Mouse (Mus musculus) midbrain, embryonic 12.5 days (tissue): Measurements from ENCODE around the gene Tomm20. TPM values are rescaled to one million over a fixed set of nuclear protein-coding genes. Genes with fewer than 3 reads are reported as not detected.

Experiments
- ATAC-seq: fragments of 200-750 bp; cut with Nextera tagmentation; 2 replicates; pipeline ENCODE4 v1.8.0; 2017; ENCODE audit warnings: low read depth, moderate TSS enrichment, moderate library complexity; ENCODE audit not compliant: low FRiP score
- H3K27ac ChIP-seq: fragments of 300-500 bp; sonication (generic); replicated peaks from 2 replicates; pipeline ENCODE4 v1.5.1; 2016; ENCODE audit warnings: mild to moderate bottlenecking
- H3K27me3 ChIP-seq: fragments of 300-500 bp; sonication (generic); 2 replicates; pipeline ENCODE4 v1.6.1; 2016; ENCODE audit warnings: mild to moderate bottlenecking
- H3K36me3 ChIP-seq: fragments of 300-500 bp; sonication (generic); 2 replicates; pipeline ENCODE4 v1.6.1; 2016
- H3K4me1 ChIP-seq: fragments of 300-500 bp; sonication (generic); 2 replicates; pipeline ENCODE4 v1.6.1; 2016
- H3K4me2 ChIP-seq: fragments of 300-500 bp; sonication (generic); replicated peaks from 2 replicates; pipeline ENCODE4 v1.6.1; 2016; ENCODE audit warnings: mild to moderate bottlenecking, moderate library complexity
- H3K4me3 ChIP-seq: fragments of 300-500 bp; sonication (generic); 2 replicates; pipeline ENCODE4 v1.5.1; 2016; ENCODE audit warnings: mild to moderate bottlenecking
- H3K9ac ChIP-seq: fragments of 300-500 bp; sonication (generic); replicated peaks from 2 replicates; pipeline ENCODE4 v1.6.1; 2016; ENCODE audit warnings: mild to moderate bottlenecking, moderate library complexity
- H3K9me3 ChIP-seq: fragments of 300-500 bp; sonication (generic); 2 replicates; pipeline ENCODE4 v1.6.1; 2016; ENCODE audit warnings: mild to moderate bottlenecking
- WGBS: fragments of 180-500 bp; shearing (Covaris S2); methylation state at CpG from one replicate; pipeline ENCODE4 v1.1.7; 2016; 5-methylcytosine and 5-hydroxymethylcytosine counted together
- polyA plus RNA-seq: library from polyadenylated mRNA; unstranded; fragments of >200 nt; fragmentation: Nextera tagmentation; extraction: Ambion mirVana; gene quantifications from 2 replicates; pipeline ENCODE4 v1.2.1, GENCODE M21; 2016

The Tomm20 gene
- polyA plus RNA-seq, 1 experiment from 2014 or later = 193 TPM

DNA sequence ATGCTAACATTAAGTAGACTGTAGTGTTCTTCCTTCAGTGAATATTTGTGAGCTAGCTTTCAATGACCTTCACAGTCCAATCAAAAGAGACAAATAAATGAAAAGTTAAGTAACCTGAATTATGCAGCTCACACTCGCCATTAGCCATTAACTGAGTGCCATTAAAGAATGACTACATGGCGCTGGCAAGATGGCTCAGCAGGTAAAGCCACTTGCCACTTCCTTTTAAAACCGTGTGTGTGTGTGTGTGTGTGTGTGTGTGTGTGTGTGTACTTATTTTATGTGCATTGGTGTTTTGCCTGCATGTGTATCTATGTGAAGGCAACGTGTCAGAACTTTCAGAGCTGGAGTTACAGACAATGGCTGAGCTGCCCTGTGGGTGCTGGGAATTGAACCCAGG is 28.9 kb upstream of the Tomm20 start:
- no peaks in the 10 kb centered on the region for H3K9me3 ChIP-seq
- H3K9ac ChIP-seq = no peak overlapping the region
- no peak overlapping the region for H3K27ac ChIP-seq
- no peaks in the 10 kb centered on the region for H3K36me3 ChIP-seq
- H3K4me2 ChIP-seq = no peak overlapping the region
- no peak for ATAC-seq
- H3K27me3 ChIP-seq = peaks cover 28% of the 10 kb centered on the region
- peaks cover 10% of the 10 kb centered on the region for H3K4me1 ChIP-seq
- no peak overlapping the region for H3K4me3 ChIP-seq
- WGBS = 79% methylated on average over 4 of the region's 4 CpGs

DNA sequence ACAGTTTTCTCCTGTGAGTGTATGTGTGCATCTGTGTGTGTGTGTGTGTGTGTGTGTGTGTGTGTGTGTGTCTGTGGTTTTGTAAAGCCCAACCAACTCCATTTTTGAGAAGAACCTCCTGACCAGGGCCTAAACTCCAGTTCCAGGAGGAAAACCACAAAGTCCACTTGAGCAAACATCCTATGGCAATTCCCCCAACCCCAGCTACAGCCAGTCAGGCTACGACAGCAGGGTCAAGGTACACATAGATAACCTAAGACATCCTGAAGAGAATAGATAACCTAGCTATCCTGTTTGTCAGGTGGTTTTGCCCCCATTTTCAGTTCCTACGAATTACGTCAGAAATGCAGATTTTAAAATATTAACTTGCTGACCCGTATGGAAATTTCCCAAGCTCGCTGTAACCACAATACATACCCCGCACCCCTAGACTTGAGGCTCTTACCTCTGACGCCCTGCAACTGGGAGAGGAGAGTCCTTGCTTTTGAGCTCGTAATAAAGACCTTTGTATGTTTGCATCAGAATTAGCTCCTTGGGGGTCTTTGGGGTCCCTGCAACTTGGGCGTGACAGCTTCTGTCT is 28.1 kb upstream of the Tomm20 start:
- peaks cover 4% of the 10 kb centered on the region; the same call in 1 of the 2 replicates for H3K36me3 ChIP-seq
- peaks cover 21% of the 10 kb centered on the region for H3K27me3 ChIP-seq
- 77% methylated on average over 9 of the region's 9 CpGs for WGBS
- no peaks in the 10 kb centered on the region for H3K9me3 ChIP-seq
- H3K4me1 ChIP-seq = peaks cover 10% of the 10 kb centered on the region
- H3K4me2 ChIP-seq = no peak overlapping the region
- H3K27ac ChIP-seq = no peak overlapping the region
- H3K9ac ChIP-seq = no peak overlapping the region
- H3K4me3 ChIP-seq = no peak overlapping the region
- no peak for ATAC-seq

- no peak overlapping the region for H3K4me3 ChIP-seq
- peaks cover 16% of the 10 kb centered on the region for H3K27me3 ChIP-seq
- H3K36me3 ChIP-seq = peaks cover 16% of the 10 kb centered on the region
- no peaks in the 10 kb centered on the region for H3K9me3 ChIP-seq
- H3K4me2 ChIP-seq = no peak overlapping the region
- no peak overlapping the region for H3K9ac ChIP-seq
- 76% methylated on average over 2 of the region's 2 CpGs for WGBS
- H3K27ac ChIP-seq = no peak overlapping the region
- H3K4me1 ChIP-seq = peaks cover 10% of the 10 kb centered on the region
- ATAC-seq = no peak
Observed at GRCm38 (mm10) chr8:126972649-126973048, 27.0 kb upstream of the Tomm20 start.

DNA sequence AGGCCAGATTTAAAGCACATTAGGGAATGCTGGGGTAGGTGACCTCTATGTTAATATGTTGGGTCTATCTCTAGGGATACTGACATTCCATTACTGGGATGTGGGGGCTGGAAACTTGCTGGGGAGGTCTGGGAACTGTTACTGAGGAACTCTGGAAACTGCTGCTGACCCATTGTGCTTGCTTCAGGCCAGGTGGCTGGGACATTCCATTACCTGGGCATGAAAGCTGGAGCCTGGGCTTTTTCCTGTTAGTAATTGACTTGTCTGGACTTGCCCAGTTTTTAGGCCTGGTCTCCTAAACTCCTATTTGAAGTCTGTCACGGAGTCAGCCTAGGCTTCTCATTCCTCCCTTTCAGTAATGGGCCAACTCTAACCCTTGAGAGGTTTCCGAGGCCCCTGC is 26.5 kb upstream of the Tomm20 start:
- Histone ChIP-seq H3K4me1 (peaks cover 10% of the 10 kb centered on the region), H3K4me3 (no peak overlapping the region; the same call in 1 of the 2 replicates)
- no peak for ATAC-seq

GRCm38 (mm10) chr8:126971314-126971664 is 25.6 kb upstream of the Tomm20 start:
- H3K27me3 ChIP-seq = peaks cover 8% of the 10 kb centered on the region; the same call in 1 of the 2 replicates
- H3K27ac ChIP-seq = peak overlapping the region; percentile 86
- WGBS = 11% methylated on average over 13 of the region's 13 CpGs
- H3K4me2 ChIP-seq = peak overlapping the region; percentile 84
- peaks cover 10% of the 10 kb centered on the region for H3K4me1 ChIP-seq
- no peaks in the 10 kb centered on the region for H3K9me3 ChIP-seq
- peak overlapping the region; percentile 98 for H3K4me3 ChIP-seq
- peaks cover 28% of the 10 kb centered on the region for H3K36me3 ChIP-seq
- H3K9ac ChIP-seq = peak overlapping the region; percentile 90
- ATAC-seq = peak; percentile 38

More for the DNA sequence above, 26.5 kb upstream of the Tomm20 start:
- no peak overlapping the region for H3K4me2 ChIP-seq
- no peaks in the 10 kb centered on the region for H3K9me3 ChIP-seq
- H3K27ac ChIP-seq = no peak overlapping the region
- H3K36me3 ChIP-seq = peaks cover 21% of the 10 kb centered on the region
- H3K9ac ChIP-seq = no peak overlapping the region
- WGBS = 90% methylated on average over 2 of the region's 2 CpGs
- peaks cover 14% of the 10 kb centered on the region; the same call in 1 of the 2 replicates for H3K27me3 ChIP-seq

DNA sequence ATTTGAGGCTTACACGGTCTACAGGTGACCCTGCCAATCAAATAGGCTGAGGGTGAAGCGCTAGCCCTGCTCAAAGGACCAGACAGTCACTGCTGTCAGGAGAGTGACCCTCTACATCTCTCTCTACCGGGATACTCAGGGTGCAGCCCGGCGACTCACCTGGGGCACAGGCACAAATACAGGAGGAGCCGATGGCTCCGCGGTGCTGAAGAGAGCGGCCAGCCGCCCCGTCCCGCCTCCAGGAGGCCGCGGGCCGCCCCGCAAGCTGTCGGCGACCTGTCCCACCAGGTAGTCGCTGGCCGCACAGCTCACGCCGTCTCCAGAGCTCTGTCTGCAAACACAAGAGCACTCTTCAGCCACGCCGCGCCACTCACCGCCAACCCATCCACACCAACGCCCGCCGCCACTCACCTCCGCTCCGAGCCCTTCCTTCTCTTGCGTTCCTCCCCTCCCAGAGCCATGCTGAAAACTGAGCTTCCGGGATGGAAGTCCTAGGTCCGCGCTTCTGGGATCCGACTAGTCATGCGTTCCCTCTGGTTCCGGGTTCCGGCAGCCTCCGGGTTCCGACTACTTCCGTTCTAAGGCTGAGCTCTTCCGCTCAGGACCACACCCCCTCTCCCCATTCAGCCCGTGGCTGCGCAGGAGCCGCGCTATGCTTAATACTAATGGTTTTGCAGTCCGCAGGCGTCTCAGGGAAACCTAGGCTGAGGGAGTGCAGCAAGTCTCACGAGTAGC is 25.1 kb upstream of the Tomm20 start, which contains the start of gene Rbm34:
Gene Rbm34 (minus strand): TSS at position 493 of the 735 bp plus-strand sequence.
- Histone ChIP-seq H3K9ac (peak within 1 kb of the TSS; percentile 90), H3K9me3 (no peaks in the 10 kb centered on the region), H3K4me1 (peaks cover 10% of the 10 kb centered on the region), H3K4me3 (peak within 1 kb of the TSS; percentile 98), H3K27me3 (0 out of 2 replicates have a peak, but pooled peaks cover 5% of the 10 kb centered on the region), H3K36me3 (peaks cover 34% of the 10 kb centered on the region), H3K27ac (peak within 1 kb of the TSS; percentile 86), H3K4me2 (peak within 1 kb of the TSS; percentile 84)
- under 1% methylated on average over 50 of the region's 50 CpGs for WGBS
- ATAC-seq = peak; percentile 97

GRCm38 (mm10) chr8:126969546-126969945 is 23.9 kb upstream of the Tomm20 start:
- Histone ChIP-seq H3K4me1 (peaks cover 10% of the 10 kb centered on the region), H3K4me2 (no peak overlapping the region), H3K9me3 (no peaks in the 10 kb centered on the region), H3K36me3 (peaks cover 46% of the 10 kb centered on the region), H3K4me3 (no peak overlapping the region), H3K9ac (no peak overlapping the region), H3K27ac (no peak overlapping the region), H3K27me3 (0 out of 2 replicates have a peak, but pooled peaks cover 5% of the 10 kb centered on the region)
- ATAC-seq = no peak
- 95% methylated on average over 1 of the region's 1 CpGs for WGBS

GRCm38 (mm10) chr8:126968107-126968506 is 22.5 kb upstream of the Tomm20 start:
- peaks cover 10% of the 10 kb centered on the region for H3K4me1 ChIP-seq
- H3K9me3 ChIP-seq = no peaks in the 10 kb centered on the region
- no peak overlapping the region for H3K4me3 ChIP-seq
- no peak overlapping the region for H3K27ac ChIP-seq
- H3K9ac ChIP-seq = no peak overlapping the region
- 93% methylated on average over 6 of the region's 6 CpGs for WGBS
- ATAC-seq = no peak
- peaks cover 54% of the 10 kb centered on the region for H3K36me3 ChIP-seq
- no peak overlapping the region for H3K4me2 ChIP-seq
- no peaks in the 10 kb centered on the region for H3K27me3 ChIP-seq

DNA sequence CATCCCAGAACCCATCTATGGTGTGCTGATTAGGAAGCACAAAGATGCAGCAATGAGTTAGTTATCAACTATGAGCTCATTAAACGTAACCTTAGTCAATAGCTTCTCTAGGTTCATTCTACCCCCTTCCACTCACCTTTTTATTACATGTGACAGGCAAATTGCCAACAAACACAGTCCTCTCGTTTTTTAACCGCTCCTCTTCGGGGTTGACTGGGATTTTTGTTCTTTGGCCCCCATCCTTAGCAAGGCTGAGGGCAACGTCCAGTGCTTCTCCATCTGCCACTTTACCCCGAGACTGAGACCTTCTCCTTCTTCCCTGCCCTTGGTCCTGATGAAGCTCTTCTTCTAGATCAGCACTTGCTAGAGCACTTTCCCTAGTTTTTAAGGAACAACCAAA is 19.6 kb upstream of the Tomm20 start:
- 92% methylated on average over 6 of the region's 6 CpGs for WGBS
- H3K36me3 ChIP-seq = peaks cover 74% of the 10 kb centered on the region
- H3K9me3 ChIP-seq = no peaks in the 10 kb centered on the region
- no peak overlapping the region for H3K4me2 ChIP-seq
- ATAC-seq = no peak
- H3K4me1 ChIP-seq = peaks cover 5% of the 10 kb centered on the region
- H3K9ac ChIP-seq = no peak overlapping the region
- no peaks in the 10 kb centered on the region for H3K27me3 ChIP-seq
- no peak overlapping the region for H3K27ac ChIP-seq
- H3K4me3 ChIP-seq = no peak overlapping the region

DNA sequence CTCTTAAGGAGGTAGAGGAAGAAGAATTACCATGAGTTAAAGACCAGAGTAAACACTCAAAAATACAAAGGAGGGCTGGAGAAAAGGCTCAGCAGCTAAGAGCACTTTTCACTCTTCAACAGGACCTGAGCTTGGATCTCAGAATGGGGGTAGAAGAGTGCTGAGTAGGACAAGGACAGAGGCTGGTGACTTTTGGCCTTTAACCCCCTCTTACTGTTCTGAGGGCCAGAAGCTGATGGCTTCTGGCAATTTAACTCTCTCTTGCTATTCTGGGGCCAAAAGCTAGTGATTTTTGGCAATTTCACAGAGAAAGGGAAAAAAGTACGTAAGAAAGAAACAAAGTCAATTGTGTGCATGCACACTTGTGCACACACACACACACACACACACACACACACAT is 17.2 kb upstream of the Tomm20 start:
- Histone ChIP-seq H3K36me3 (peaks cover 69% of the 10 kb centered on the region), H3K9me3 (no peaks in the 10 kb centered on the region), H3K4me2 (no peak overlapping the region), H3K9ac (no peak overlapping the region), H3K4me1 (no peaks in the 10 kb centered on the region), H3K4me3 (no peak overlapping the region), H3K27ac (no peak overlapping the region), H3K27me3 (no peaks in the 10 kb centered on the region)
- no peak for ATAC-seq
- 71% methylated on average over 1 of the region's 1 CpGs for WGBS

DNA sequence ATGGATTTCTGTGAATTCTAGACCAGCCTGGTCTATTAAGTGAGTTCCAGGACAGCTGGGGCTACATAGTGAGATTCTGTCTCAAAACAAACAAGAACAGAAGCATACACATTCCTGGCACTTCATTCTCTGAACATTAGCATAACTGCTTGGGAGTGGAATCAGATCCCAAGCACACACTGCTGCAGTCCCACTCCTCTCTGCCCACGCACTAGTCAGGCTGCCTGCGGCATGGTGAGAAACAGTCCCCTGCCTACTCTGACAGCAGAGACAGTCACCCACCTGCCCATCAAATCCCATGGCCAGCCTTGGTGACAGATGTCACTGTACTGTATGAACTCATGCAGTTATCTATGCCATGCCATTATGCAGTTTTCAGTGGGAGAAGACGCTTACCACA is 15.9 kb upstream of the Tomm20 start:
- Histone ChIP-seq H3K36me3 (peaks cover 70% of the 10 kb centered on the region), H3K27ac (no peak overlapping the region), H3K4me1 (no peaks in the 10 kb centered on the region), H3K9ac (no peak overlapping the region), H3K4me2 (no peak overlapping the region), H3K9me3 (no peaks in the 10 kb centered on the region), H3K27me3 (no peaks in the 10 kb centered on the region), H3K4me3 (no peak overlapping the region)
- ATAC-seq = no peak
- WGBS = 93% methylated on average over 3 of the region's 3 CpGs

- Histone ChIP-seq H3K27me3 (no peaks in the 10 kb centered on the region), H3K9me3 (no peaks in the 10 kb centered on the region), H3K27ac (no peak overlapping the region), H3K36me3 (peaks cover 65% of the 10 kb centered on the region), H3K4me3 (no peak overlapping the region), H3K9ac (no peak overlapping the region), H3K4me1 (no peaks in the 10 kb centered on the region), H3K4me2 (no peak overlapping the region)
- ATAC-seq = no peak
- 89% methylated on average over 11 of the region's 11 CpGs for WGBS
Observed at GRCm38 (mm10) chr8:126951900-126952636, 6.4 kb upstream of the Tomm20 start.
